Mouse (Mus musculus): ENCODE measurements around the gene Zfp493. TPM values are rescaled to one million over a fixed set of nuclear protein-coding genes. Genes with fewer than 3 reads are reported as not detected.
A peak's percentile ranks its signal among the peaks of the same experiment; 100 is the strongest.
"Not testable (repeated sequence)": the region's sequence is repeated elsewhere in the genome, so short reads cannot be mapped to it uniquely, and the experiment has no call there.

Zfp493 gene
- polyA plus RNA-seq (2011; ENCODE audit: insufficient read depth, insufficient read length, low read depth, missing spikeins) = 15.5 and 16.6 TPM in 2 replicates

DNA sequence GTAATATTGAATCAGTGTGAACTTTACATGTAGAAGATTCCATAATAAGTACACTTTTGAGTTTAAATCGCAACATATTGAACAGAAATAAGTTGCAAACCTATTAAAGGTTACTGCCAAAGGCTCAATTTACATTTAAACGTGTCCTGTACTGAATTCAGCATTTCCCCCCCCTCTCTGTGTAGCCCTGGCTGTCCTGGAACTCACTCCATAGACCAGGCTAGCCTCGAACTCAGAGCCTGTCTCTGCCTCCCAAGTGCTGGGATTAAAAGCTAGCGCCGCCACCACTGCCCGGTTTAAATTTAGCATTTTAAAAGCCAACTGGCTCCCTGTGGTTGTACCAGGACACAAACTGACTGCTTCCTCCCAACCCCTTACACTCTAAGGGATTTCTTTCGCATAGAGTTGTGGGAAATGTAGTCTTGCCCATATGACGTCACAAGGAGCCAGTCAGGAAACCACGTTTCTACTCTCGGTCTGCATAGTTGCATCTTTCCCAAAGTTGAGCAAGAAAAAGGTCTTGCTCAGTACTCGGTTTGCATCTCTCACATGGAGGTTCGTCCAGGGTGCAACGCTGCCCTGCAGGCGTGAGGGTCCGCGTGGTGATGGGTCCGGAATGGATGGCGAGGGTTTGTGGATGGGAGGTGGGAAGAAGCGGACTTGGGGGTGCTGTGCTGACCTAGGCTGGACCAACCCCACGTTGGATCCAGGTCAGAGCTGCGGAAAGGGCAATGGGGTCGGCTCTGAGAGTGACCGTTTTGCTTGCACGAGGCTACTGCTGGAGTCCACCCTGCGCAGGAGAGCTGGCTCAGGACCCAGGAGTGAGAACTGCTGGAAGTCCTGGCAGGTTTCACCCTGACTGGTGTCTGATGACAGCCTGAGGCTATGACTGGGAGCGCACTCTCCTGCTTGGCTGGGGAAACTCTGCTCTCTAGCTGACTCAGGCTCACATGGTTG, at the start of gene Zfp493:
TSS of gene Zfp493 (plus strand) at position 429 of the 957 bp plus-strand sequence.
- H3K27ac ChIP-seq (ENCODE audit: insufficient read depth, low read length) = 0 out of 2 replicates have a peak within 1 kb of the TSS, but pooled peaks have one; percentile 26

GRCm38 (mm10) chr13:67734391-67734790, 45.1 kb upstream of the Zfp493 start:
- not testable (repeated sequence) for H3K27ac ChIP-seq (ENCODE audit: insufficient read depth, low read length); H3K9ac ChIP-seq (ENCODE audit: low read depth, poor library complexity, severe bottlenecking); H3K4me1 ChIP-seq (ENCODE audit: control insufficient read depth, insufficient read depth, low read length); H3K4me3 ChIP-seq (ENCODE audit: low read depth, low read length); H3K36me3 ChIP-seq (ENCODE audit: control insufficient read depth, insufficient read depth, low read length, poor library complexity, severe bottlenecking); H3K27me3 ChIP-seq (ENCODE audit: control insufficient read depth, insufficient read depth, low read length, poor library complexity, severe bottlenecking)
- peaks cover 27% of the 10 kb centered on the region for H3K9me3 ChIP-seq (replicated peaks; ENCODE audit: control insufficient read depth, insufficient read depth, low read length, poor library complexity, severe bottlenecking)

More for the DNA sequence above, at the start of gene Zfp493:
- TF ChIP-seq EP300 (IDR thresholded peaks at IDR 0.05; ENCODE audit: insufficient read depth, low read depth, low read length) (peak; percentile 60; the same call in 1 of the 2 replicates), CTCF (IDR thresholded peaks at IDR 0.05; ENCODE audit: low read depth, low read length) (no peak)
- peaks cover 2% of the 10 kb centered on the region for H3K4me1 ChIP-seq (ENCODE audit: control insufficient read depth, insufficient read depth, low read length)
- peak within 1 kb of the TSS; percentile 94 for H3K4me3 ChIP-seq (ENCODE audit: low read depth, low read length)
- no peaks in the 10 kb centered on the region for H3K27me3 ChIP-seq (ENCODE audit: control insufficient read depth, insufficient read depth, low read length, poor library complexity, severe bottlenecking)
- peak within 1 kb of the TSS; percentile 19 for H3K9ac ChIP-seq (ENCODE audit: low read depth, poor library complexity, severe bottlenecking)
- H3K9me3 ChIP-seq (replicated peaks; ENCODE audit: control insufficient read depth, insufficient read depth, low read length, poor library complexity, severe bottlenecking) = peaks cover 5% of the 10 kb centered on the region
- peaks cover 8% of the 10 kb centered on the region; the same call in 1 of the 2 replicates for H3K36me3 ChIP-seq (ENCODE audit: control insufficient read depth, insufficient read depth, low read length, poor library complexity, severe bottlenecking)

DNA sequence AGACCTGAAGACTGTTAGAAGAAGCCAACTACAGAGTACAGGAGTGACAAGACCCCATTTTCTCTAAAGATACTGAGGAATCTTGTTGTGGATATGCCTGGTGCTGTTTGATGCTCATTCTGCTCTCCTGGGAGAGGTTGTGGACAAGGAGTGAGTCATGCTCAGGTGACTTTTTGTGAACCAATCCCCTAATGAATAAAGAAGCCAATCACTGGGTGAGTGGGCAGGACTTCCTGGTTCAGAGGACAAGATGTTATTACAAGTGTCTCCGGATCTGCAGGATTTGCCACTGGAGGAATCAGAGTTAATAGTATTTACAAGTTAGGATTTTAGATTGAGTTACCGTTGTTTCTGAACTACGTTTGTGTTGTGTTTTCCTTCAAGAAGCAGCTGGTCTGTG, 36.6 kb upstream of the Zfp493 start:
- Histone ChIP-seq H3K4me1 (ENCODE audit: control insufficient read depth, insufficient read depth, low read length) (no peaks in the 10 kb centered on the region), H3K36me3 (ENCODE audit: control insufficient read depth, insufficient read depth, low read length, poor library complexity, severe bottlenecking) (no peaks in the 10 kb centered on the region), H3K27me3 (ENCODE audit: control insufficient read depth, insufficient read depth, low read length, poor library complexity, severe bottlenecking) (no peaks in the 10 kb centered on the region), H3K9me3 (replicated peaks; ENCODE audit: control insufficient read depth, insufficient read depth, low read length, poor library complexity, severe bottlenecking) (no peaks in the 10 kb centered on the region; the same call in 1 of the 2 replicates), H3K4me3 (ENCODE audit: low read depth, low read length) (peak overlapping the region; percentile 98), H3K27ac (ENCODE audit: insufficient read depth, low read length) (peak overlapping the region; percentile 94), H3K9ac (ENCODE audit: low read depth, poor library complexity, severe bottlenecking) (peak overlapping the region; percentile 96)
- TF ChIP-seq POLR2A (IDR thresholded peaks at IDR 0.05; ENCODE audit: insufficient read depth, low read length) = no peak
- no peak for TF ChIP-seq CTCF (IDR thresholded peaks at IDR 0.05; ENCODE audit: low read depth, low read length)
- TF ChIP-seq EP300 (IDR thresholded peaks at IDR 0.05; ENCODE audit: insufficient read depth, low read depth, low read length) = no peak

- H3K27ac ChIP-seq (ENCODE audit: insufficient read depth, low read length) = peak overlapping the region; percentile 94
- H3K27me3 ChIP-seq (ENCODE audit: control insufficient read depth, insufficient read depth, low read length, poor library complexity, severe bottlenecking) = no peaks in the 10 kb centered on the region
- H3K4me3 ChIP-seq (ENCODE audit: low read depth, low read length) = peak overlapping the region; percentile 98
- peak overlapping the region; percentile 96 for H3K9ac ChIP-seq (ENCODE audit: low read depth, poor library complexity, severe bottlenecking)
- no peaks in the 10 kb centered on the region for H3K4me1 ChIP-seq (ENCODE audit: control insufficient read depth, insufficient read depth, low read length)
- TF ChIP-seq EP300 (IDR thresholded peaks at IDR 0.05; ENCODE audit: insufficient read depth, low read depth, low read length) (no peak), CTCF (IDR thresholded peaks at IDR 0.05; ENCODE audit: low read depth, low read length) (no peak), POLR2A (IDR thresholded peaks at IDR 0.05; ENCODE audit: insufficient read depth, low read length) (no peak)
- H3K36me3 ChIP-seq (ENCODE audit: control insufficient read depth, insufficient read depth, low read length, poor library complexity, severe bottlenecking) = no peaks in the 10 kb centered on the region; the same call in 1 of the 2 replicates
- H3K9me3 ChIP-seq (replicated peaks; ENCODE audit: control insufficient read depth, insufficient read depth, low read length, poor library complexity, severe bottlenecking) = no peaks in the 10 kb centered on the region; the same call in 1 of the 2 replicates
Measured at GRCm38 (mm10) chr13:67743896-67744295, 35.6 kb upstream of the Zfp493 start.

- Histone ChIP-seq H3K27ac (ENCODE audit: insufficient read depth, low read length) (peak within 1 kb of the TSS; percentile 88), H3K36me3 (ENCODE audit: control insufficient read depth, insufficient read depth, low read length, poor library complexity, severe bottlenecking) (no peaks in the 10 kb centered on the region)
Measured at GRCm38 (mm10) chr13:67754333-67755306, 24.9 kb upstream of the Zfp493 start, which contains the start of gene Zfp85. Zfp85 (minus strand) TSS chr13:67755228.

More at GRCm38 (mm10) chr13:67754333-67755306, 24.9 kb upstream of the Zfp493 start, which contains the start of gene Zfp85:
- Histone ChIP-seq H3K9ac (ENCODE audit: low read depth, poor library complexity, severe bottlenecking) (peak within 1 kb of the TSS; percentile 44), H3K4me3 (ENCODE audit: low read depth, low read length) (peak within 1 kb of the TSS; percentile 95), H3K27me3 (ENCODE audit: control insufficient read depth, insufficient read depth, low read length, poor library complexity, severe bottlenecking) (no peaks in the 10 kb centered on the region), H3K9me3 (replicated peaks; ENCODE audit: control insufficient read depth, insufficient read depth, low read length, poor library complexity, severe bottlenecking) (no peaks in the 10 kb centered on the region), H3K4me1 (ENCODE audit: control insufficient read depth, insufficient read depth, low read length) (no peaks in the 10 kb centered on the region)
- TF ChIP-seq EP300 (IDR thresholded peaks at IDR 0.05; ENCODE audit: insufficient read depth, low read depth, low read length) (no peak), CTCF (IDR thresholded peaks at IDR 0.05; ENCODE audit: low read depth, low read length) (no peak), POLR2A (IDR thresholded peaks at IDR 0.05; ENCODE audit: insufficient read depth, low read length) (peak; percentile 12)
